Mouse (Mus musculus): Measurements from ENCODE around the gene Cfap44. TPM values are rescaled to one million over a fixed set of nuclear protein-coding genes. Genes with fewer than 3 reads are reported as not detected.

Gene Cfap44
- polyA plus RNA-seq, 1 experiment from 2014 or later = 0.69 TPM

DNA sequence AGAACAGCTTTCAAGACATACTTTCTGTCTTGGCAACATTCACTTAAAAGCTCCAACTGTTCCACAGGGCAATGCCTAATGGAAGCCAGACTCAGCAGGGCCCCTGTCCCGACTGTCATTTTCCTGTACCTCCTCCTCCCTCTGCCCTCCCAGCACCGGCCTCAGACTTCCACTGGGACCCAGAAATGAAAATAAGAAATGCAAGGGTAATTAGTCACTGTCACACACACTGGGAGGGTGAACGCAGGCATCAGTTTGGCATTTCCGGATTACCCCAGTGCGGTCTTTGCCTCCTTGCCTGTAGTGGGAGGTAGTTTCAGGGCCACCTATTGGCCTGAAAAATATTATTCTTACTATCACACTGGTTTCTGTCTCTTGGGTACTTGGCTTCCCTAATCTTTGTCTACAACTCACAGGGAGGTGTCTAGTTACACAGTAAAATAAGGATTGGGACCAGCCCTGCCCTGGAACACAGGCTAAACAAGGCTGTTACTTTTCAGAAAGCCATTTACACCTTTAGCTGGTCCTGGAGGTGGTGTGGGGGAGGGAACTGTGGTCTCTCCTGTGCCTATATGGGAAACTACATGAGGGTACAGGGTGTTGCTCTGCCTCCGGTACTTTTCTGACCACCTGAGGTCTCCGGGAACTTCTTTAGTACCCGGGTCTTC is 100.0 kb downstream of the Cfap44 start:
- H3K27ac ChIP-seq (ENCODE audit: low read depth) = no peak overlapping the region
- ATAC-seq (no peak), DNase-seq (no peak)
- no peaks in the 10 kb centered on the region for H3K27me3 ChIP-seq (ENCODE audit: insufficient read depth, low read length)
- no peak overlapping the region for H3K9ac ChIP-seq (replicated peaks)
- WGBS (ENCODE audit: insufficient replicate concordance) = 36% methylated on average over 8 of the region's 8 CpGs
- H3K4me2 ChIP-seq (ENCODE audit: low read depth, low read length) = no peak overlapping the region
- no peaks in the 10 kb centered on the region for H3K36me3 ChIP-seq (replicated peaks; ENCODE audit: insufficient read depth, low read length)
- no peaks in the 10 kb centered on the region for H3K9me3 ChIP-seq (ENCODE audit: low read length)
- TF ChIP-seq EP300 (IDR thresholded peaks at IDR 0.05; ENCODE audit: low read depth) = no peak
- no peak for TF ChIP-seq CTCF (IDR thresholded peaks at IDR 0.05; ENCODE audit: low read depth)
- H3K4me3 ChIP-seq (ENCODE audit: low read depth, low read length) = no peak overlapping the region
- H3K4me1 ChIP-seq (ENCODE audit: insufficient read depth) = no peaks in the 10 kb centered on the region

DNA sequence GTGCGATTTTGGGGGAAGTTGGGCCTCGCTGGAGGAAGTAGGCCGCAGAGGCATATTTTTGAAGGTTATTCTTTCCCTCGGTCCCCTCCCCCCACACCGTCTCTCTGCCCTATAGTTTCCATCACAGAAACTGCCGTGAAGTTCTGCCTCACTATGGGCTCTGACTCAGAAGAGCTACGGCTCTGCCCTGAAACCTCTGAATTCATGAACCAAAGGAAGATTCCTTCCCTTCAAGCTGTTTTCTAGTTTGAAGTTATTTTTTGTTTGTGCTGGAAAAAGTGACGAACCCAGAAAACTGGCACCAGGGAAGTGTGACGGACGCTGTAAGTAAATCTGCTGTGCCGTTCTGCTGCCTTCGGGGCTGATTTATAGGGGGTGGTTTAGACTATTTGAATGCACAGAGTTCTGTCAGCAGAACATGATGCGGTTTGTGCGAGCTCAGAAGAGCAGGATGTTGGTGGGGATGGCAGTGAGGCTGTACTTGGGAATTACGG is 102.4 kb downstream of the Cfap44 start:
- TF ChIP-seq CTCF (IDR thresholded peaks at IDR 0.05; ENCODE audit: low read depth) (no peak), EP300 (IDR thresholded peaks at IDR 0.05; ENCODE audit: low read depth) (no peak)
- no peak for ATAC-seq

DNA sequence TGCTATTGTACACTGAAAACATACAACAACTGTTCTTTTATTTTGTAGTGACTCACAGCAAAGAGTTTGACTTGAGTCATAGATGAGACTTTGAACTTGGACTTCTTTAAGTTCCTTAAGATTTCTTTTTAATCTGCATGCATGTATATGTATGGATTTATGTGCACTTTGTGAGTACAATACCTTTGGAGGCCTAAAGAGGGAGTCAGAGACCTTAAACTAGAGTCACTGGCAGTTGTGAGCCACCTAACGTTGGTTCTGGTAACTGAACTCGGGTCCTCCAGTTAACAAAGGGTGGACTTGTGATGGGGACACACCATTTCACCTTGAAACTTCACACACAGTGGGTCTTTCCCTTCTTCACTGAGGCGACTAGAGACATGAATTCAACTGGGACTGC is 103.9 kb downstream of the Cfap44 start:
- no peaks in the 10 kb centered on the region for H3K9me3 ChIP-seq (ENCODE audit: low read length)
- TF ChIP-seq EP300 (IDR thresholded peaks at IDR 0.05; ENCODE audit: low read depth) (no peak), CTCF (IDR thresholded peaks at IDR 0.05; ENCODE audit: low read depth) (no peak)
- DNase-seq (no peak), ATAC-seq (no peak)
- no peaks in the 10 kb centered on the region for H3K4me1 ChIP-seq (ENCODE audit: insufficient read depth)
- H3K4me3 ChIP-seq (ENCODE audit: low read depth, low read length) = no peak overlapping the region
- H3K4me2 ChIP-seq (ENCODE audit: low read depth, low read length) = no peak overlapping the region
- no peaks in the 10 kb centered on the region for H3K27me3 ChIP-seq (ENCODE audit: insufficient read depth, low read length)
- H3K9ac ChIP-seq (replicated peaks) = no peak overlapping the region
- 77% methylated on average over 3 of the region's 3 CpGs for WGBS (ENCODE audit: insufficient replicate concordance)
- H3K36me3 ChIP-seq (replicated peaks; ENCODE audit: insufficient read depth, low read length) = no peaks in the 10 kb centered on the region
- H3K27ac ChIP-seq (ENCODE audit: low read depth) = no peak overlapping the region

More for the DNA sequence above, 102.4 kb downstream of the Cfap44 start:
- Histone ChIP-seq H3K4me2 (ENCODE audit: low read depth, low read length) (no peak overlapping the region), H3K27ac (ENCODE audit: low read depth) (no peak overlapping the region), H3K36me3 (replicated peaks; ENCODE audit: insufficient read depth, low read length) (no peaks in the 10 kb centered on the region), H3K4me1 (ENCODE audit: insufficient read depth) (no peaks in the 10 kb centered on the region), H3K27me3 (ENCODE audit: insufficient read depth, low read length) (no peaks in the 10 kb centered on the region), H3K9me3 (ENCODE audit: low read length) (no peaks in the 10 kb centered on the region), H3K9ac (replicated peaks) (no peak overlapping the region), H3K4me3 (ENCODE audit: low read depth, low read length) (no peak overlapping the region)
- WGBS (ENCODE audit: insufficient replicate concordance) = 43% methylated on average over 15 of the region's 15 CpGs
- DNase-seq = no peak

GRCm38 (mm10) chr16:44501783-44502182 is 107.2 kb downstream of the Cfap44 start:
- H3K9me3 ChIP-seq (ENCODE audit: low read length) = no peaks in the 10 kb centered on the region
- no peak for ATAC-seq
- H3K9ac ChIP-seq (replicated peaks) = no peak overlapping the region
- no peaks in the 10 kb centered on the region for H3K36me3 ChIP-seq (replicated peaks; ENCODE audit: insufficient read depth, low read length)
- H3K4me1 ChIP-seq (ENCODE audit: insufficient read depth) = no peaks in the 10 kb centered on the region
- no peaks in the 10 kb centered on the region for H3K27me3 ChIP-seq (ENCODE audit: insufficient read depth, low read length)
- 81% methylated on average over 10 of the region's 10 CpGs for WGBS (ENCODE audit: insufficient replicate concordance)
- no peak for DNase-seq
- no peak for TF ChIP-seq EP300 (IDR thresholded peaks at IDR 0.05; ENCODE audit: low read depth)
- no peak for TF ChIP-seq CTCF (IDR thresholded peaks at IDR 0.05; ENCODE audit: low read depth)
- H3K4me3 ChIP-seq (ENCODE audit: low read depth, low read length) = no peak overlapping the region
- H3K27ac ChIP-seq (ENCODE audit: low read depth) = no peak overlapping the region
- no peak overlapping the region for H3K4me2 ChIP-seq (ENCODE audit: low read depth, low read length)

DNA sequence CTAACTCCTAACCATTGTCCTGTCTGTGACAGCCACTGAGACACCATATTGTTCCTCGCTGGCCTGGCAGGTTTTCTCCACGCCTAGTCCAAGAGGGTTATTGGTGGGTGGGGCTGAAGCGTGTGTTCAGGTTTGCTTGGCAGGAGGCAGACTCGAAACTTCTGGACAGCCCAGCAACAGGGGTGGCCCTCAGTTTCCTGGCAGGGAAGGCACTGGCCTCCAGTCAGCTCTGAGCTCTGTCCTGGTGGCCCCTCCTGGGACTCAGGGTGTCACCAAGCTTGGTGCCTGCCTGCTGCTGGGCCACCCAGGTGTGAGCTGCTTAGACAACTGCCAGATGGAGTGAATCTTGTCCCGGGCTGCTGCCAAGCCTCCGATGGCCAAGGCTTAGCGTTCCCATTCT is 107.7 kb downstream of the Cfap44 start:
- DNase-seq (no peak), ATAC-seq (no peak)
- TF ChIP-seq CTCF (IDR thresholded peaks at IDR 0.05; ENCODE audit: low read depth) = no peak
- no peak for TF ChIP-seq EP300 (IDR thresholded peaks at IDR 0.05; ENCODE audit: low read depth)
- Histone ChIP-seq H3K4me2 (ENCODE audit: low read depth, low read length) (no peak overlapping the region), H3K27me3 (ENCODE audit: insufficient read depth, low read length) (no peaks in the 10 kb centered on the region), H3K4me1 (ENCODE audit: insufficient read depth) (no peaks in the 10 kb centered on the region), H3K27ac (ENCODE audit: low read depth) (no peak overlapping the region), H3K4me3 (ENCODE audit: low read depth, low read length) (no peak overlapping the region), H3K36me3 (replicated peaks; ENCODE audit: insufficient read depth, low read length) (no peaks in the 10 kb centered on the region), H3K9me3 (ENCODE audit: low read length) (no peaks in the 10 kb centered on the region), H3K9ac (replicated peaks) (no peak overlapping the region)
- 67% methylated on average over 7 of the region's 7 CpGs for WGBS (ENCODE audit: insufficient replicate concordance)

DNA sequence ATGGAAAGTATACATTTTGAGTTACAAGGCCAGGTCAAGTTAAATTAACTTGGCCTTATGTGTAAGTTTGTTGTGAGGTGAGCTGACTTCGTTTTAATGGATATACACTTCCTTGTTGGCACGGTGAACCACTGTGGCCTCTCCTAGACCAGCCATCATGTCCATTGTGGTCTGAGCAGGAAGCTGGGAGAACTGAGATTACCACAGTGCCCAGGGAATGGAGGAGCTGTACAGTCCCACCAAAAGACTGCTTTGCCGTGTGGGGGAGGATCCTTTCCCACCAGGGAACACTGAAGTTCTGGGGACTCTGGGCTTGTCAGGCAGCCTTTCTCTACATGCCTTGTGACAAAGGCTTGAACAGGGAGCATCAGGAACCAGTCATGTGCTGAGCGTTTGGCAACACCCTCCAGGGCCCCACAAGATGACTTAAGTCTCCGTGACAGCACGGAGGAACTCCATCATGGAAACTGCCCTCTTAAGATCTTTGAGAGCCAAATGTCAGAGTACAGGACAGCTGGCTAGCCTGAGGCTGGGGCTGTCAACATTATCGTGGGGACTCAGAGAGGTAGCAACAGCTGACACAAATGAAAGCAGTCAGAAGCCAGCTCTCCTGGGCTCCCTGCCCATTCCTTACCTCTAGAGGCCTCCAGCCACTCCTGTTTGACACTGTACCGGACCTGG is 108.4 kb downstream of the Cfap44 start:
- Histone ChIP-seq H3K4me1 (ENCODE audit: insufficient read depth) (no peaks in the 10 kb centered on the region), H3K9ac (replicated peaks) (no peak overlapping the region), H3K27ac (ENCODE audit: low read depth) (no peak overlapping the region), H3K9me3 (ENCODE audit: low read length) (no peaks in the 10 kb centered on the region), H3K27me3 (ENCODE audit: insufficient read depth, low read length) (no peaks in the 10 kb centered on the region), H3K4me2 (ENCODE audit: low read depth, low read length) (no peak overlapping the region), H3K36me3 (replicated peaks; ENCODE audit: insufficient read depth, low read length) (no peaks in the 10 kb centered on the region), H3K4me3 (ENCODE audit: low read depth, low read length) (no peak overlapping the region)
- TF ChIP-seq EP300 (IDR thresholded peaks at IDR 0.05; ENCODE audit: low read depth) (no peak), CTCF (IDR thresholded peaks at IDR 0.05; ENCODE audit: low read depth) (no peak)
- no peak for DNase-seq
- peak; percentile 19; the same call in 1 of the 2 replicates for ATAC-seq
- WGBS (ENCODE audit: insufficient replicate concordance) = 36% methylated on average over 8 of the region's 8 CpGs
